Mouse (Mus musculus) liver, postnatal 0 days (tissue): Measurements from ENCODE around the gene Mocs2.
A peak's percentile ranks its signal among the peaks of the same experiment; 100 is the strongest.

Experiments
- CTCF ChIP-seq: sonication (generic); IDR thresholded peaks from 2 replicates; pipeline ENCODE4 v1.5.1; 2016; ENCODE audit warnings: antibody characterized with exemption, low read depth
- EP300 ChIP-seq: IDR thresholded peaks from 2 replicates; pipeline ENCODE4 v1.6.1; 2016; ENCODE audit warnings: antibody characterized with exemption, low read depth, mild to moderate bottlenecking

DNA sequence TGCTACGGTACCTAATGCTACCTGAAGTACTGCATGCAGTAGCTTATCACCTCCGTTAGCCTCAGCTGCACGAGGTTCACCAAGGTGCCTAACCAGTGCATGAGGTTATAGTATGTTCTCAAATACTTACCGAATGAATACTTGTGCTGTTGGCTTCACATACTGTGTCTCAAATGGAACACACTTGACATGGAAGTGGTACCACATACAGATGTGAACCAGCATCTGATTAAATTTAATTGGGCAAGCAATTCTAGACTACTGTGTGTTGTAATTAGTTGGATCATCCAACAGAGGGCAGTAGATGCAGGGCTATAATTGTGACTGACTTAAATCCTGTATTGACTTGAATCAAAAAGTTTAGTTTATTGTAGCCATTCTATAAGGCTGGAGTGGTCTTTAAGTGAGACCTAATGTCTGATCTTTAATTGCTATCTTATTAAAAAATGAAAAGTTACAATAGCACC, 13.4 kb downstream of the Mocs2 start:
- TF ChIP-seq CTCF (peak; percentile 75), EP300 (no peak)
